Mouse (Mus musculus) kidney, adult 9 months (tissue): ENCODE measurements around the gene Trim12c.
"Not testable (repeated sequence)": the region's sequence is repeated elsewhere in the genome, so short reads cannot be mapped to it uniquely, and the experiment has no call there.

Experiments
- DNase-seq: peaks from one replicate; pipeline ENCODE4 v3.0.0; 2022

Trim12c gene

DNA sequence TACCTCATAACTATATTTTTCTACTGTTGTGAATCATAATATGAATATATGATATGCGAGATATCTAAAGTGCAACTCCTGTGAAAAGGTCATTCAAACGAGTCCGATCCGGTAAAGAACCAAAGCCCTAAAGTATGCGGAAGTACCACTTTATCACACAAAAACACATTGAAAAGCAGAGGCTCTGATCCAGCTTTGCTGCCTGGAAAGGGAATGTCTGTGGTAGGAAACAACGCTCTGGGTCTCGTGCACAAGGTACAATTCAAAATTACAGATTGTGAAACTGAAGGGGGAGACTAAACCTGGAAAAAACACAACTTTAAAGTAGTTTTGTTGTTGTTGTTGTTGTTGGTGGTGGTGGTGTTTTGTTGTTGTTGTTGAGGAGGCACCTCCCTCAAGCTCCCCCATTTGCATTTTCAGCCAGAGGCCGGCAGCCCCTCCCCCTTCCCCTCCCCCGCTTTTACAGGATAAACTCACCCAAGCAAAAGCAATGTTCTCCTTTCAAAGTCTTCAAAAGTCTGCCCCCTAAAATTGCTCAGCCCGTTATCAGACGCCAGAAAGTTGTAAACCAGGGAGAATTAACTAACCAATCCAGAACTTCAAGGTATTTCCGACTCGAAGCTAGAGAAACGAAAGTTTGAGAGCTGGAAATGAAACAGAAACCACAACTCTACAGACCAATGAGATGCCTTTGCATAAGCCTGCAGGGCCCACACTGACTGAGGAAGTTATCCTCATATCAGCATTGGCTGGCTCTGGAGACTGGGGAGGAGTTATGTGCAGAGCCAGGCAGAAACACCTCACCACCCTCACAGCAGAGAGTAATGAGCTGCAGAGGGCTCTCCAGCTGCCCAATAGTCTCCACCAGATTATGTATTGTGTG, at the start of gene Trim12c:
Gene Trim12c, minus strand, starts transcription at position 646 of the 883 bp plus-strand sequence.
- peak; percentile 86 for DNase-seq

DNA sequence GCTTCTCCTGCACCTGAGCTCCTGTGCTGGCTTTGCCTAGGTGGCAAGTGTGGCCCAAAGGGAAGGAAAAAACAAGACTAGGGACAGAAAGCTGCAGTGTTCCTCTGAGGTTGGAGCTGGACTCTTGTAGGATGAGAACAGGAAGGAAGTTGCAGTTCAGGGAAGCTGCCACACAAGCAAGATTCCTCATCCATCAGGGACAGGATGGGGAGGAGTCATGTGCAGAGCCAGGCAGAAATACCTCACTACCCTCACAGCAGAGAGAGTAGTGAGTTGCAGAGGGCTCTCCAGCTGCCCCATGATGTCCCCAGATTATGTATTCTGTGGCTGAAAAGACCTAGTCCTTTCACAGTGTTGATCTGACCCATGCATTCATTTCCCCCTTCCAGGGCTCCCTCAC, 48.0 kb upstream of the Trim12c start:
- peak; percentile 17 for DNase-seq

DNA sequence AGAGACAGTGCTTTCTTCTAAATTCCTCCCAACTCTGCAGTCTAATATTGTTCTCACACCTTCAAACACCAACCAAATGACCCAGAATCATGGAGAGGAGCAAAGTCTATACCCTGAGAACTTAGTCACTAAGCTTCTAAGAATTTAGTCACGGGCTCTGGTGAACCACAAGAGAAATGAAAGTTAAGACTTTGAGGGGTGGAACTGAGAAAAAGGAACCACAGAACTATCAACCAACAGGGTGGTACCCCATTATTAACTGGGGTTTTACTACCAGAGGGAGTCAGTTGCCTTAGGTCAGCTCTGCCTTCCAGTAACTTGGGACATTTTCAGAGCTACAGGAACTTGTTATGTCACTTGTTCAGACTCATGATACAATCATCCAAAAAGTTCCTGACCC, 47.5 kb upstream of the Trim12c start, which contains the start of gene Trim30c:
Gene Trim30c, minus strand, starts transcription at position 140 of the 400 bp plus-strand sequence.
- peak; percentile 4 for DNase-seq

DNA sequence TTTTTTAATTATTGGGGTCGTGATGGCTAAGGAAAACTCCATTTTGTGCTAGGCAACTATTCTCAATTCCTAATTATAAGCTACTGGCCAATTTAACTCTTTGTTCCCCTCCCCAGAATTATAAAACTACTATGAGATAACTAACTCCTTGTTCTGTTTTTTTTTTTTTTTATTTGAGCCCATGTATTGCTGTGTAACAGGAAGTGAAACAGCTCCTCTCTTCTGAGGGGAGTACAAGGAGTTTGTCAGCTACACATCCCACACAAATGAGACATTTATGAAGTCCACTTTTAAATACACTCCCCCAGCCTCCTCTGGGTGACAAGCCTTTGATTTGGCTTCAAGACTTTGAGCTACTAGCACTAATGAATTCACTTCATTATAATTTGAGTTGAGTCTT, 45.3 kb upstream of the Trim12c start:
- DNase-seq: no peak

DNA sequence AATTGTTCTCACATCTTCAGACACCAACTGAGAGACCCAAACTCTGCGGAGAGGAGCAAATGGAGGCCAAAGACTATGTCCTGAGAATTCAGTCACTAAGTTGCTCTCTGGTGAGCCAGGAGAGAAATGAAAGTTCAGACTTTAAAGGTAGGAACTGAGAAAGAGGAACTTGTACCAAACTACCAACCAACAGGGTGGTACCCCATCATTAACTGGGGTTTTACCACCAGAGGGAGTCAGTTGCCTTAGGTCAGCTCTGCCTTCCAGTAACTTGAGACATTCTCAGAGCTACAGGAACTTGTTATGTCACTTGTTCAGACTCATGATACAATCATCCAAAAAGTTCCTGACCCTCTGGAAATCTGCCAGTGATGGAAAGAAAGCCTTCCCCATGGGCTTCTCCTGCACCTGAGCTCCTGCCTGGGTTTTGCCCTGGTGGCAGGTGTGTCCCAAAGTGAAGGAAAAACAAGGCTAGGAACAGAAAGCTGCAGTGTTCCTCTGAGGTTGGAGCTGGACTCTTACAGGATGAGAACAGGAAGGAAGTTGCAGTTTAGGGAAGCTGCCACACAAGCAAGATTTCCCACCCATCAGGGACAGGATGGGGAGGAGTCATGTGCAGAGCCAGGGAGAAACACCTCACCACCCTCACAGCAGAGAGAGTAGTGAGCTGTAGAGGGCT, 16.7 kb upstream of the Trim12c start, which contains the start of gene Trim30b:
Gene Trim30b, minus strand, starts transcription at position 149 of the 679 bp plus-strand sequence.
- DNase-seq: peak; percentile 43

DNA sequence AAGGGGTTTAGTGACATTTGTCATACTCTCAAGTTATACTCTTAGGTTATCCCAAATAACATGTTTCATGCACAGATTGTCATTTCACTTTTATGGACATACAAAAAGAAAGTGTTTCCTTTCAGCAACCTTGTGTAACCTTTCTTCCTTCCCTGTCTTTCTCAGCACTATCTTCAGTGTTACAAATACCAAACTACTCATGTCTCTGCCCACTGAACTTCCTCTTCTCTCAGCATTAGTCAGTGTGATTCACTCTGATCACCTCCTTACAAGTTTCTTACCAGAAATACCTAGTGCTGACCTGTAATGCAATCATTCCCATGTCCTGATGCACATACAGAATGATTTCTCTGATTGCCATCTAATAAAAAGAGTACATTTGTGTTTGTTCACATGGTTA, 13.2 kb upstream of the Trim12c start:
- DNase-seq: no peak

DNA sequence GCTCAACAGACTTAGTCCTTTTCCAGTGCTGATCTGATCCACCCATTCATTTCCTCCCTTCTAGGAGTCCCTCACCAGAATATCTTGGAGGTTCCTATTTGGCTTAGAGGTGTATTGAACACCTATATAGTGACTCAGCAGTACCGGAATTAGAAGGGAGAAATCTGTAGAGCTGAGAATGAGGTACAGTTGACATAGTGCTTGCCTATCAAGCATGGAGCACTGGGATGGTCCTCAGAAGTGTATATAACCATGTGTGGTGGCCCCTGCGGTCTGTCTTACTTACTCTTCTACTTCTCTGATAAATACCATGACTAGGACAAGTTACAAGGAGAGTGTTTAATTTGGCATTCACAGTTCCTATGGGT, 422 bp upstream of the Trim12c start:
- DNase-seq: no peak

DNA sequence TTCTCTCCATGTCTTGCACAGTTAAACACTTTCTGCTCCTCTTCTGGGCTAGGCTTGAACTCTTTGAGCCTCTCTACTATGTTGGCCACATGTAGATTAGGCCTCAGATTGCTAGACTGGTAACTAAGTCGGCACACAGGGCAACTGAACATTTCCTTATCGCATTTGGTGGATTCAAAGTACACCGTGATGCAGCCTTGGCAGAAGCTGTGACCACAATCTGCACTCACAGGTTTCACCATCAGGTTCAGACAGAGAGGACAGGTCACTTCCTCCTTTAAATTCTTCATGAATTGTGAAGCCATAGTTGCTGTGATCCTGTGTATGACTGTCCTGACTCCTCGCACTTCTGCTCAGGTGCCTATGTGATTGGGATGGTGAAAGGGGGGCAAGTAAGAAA, 5.1 kb downstream of the Trim12c start:
- not testable (repeated sequence) for DNase-seq

DNA sequence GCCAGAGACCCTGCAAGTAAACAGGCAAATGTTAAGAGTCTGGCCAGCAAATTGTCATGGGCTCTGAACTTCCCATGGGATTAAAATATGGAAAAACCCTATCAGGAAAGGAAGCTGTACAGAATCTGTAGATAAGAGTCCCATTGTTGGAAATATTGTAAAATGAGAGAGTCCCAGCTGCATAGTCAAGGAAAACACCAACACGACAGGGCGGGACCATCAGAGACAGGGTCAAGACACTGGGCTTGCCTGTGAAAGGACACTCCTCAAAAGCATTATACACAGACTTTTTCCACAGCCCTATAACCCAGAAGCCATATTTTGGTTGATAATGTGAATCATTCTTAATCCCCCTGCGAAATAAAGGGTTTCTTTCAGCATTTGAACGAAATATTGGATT, 12.4 kb downstream of the Trim12c start:
- DNase-seq: not testable (repeated sequence)

DNA sequence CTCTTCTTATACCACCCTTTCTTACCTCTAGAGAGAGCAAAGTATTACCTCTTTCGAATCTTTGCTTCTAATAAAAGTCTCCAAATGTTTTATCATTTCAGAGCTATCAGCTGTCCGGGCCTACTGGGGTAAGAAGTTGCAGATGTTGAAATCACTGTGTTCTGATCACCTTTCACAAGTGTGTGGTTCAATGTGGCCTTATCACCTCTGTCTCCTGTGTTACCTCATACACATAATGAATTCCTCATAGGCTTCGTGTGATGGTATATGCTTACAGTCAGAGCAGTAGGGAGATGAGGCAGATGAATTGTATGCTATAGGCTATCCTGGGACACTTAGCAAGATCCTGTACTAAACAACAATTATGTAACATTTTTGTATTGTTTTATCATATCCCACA, 17.6 kb downstream of the Trim12c start:
- not testable (repeated sequence) for DNase-seq

DNA sequence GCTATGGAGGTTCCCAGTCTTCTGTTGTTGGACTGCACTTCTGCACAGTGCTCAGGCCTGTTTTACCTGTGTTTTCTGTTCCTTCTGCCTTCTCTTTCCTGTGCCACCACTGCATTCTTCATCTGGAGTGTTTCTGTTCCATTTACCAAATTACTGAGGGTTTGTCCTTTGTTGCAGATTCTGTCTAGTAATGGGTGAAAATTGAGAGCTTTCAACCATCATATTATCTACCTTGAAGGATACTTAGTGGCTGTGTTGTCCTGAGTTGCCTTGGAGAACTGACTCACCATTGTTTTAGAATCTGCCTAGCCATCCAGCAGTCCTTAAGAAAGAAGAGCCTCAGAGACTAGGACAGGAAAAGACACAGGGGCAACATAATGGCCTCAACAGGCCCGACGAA, 24.0 kb downstream of the Trim12c start, which contains the start of gene Trim34b:
Gene Trim34b, plus strand, starts transcription at position 301 of the 400 bp plus-strand sequence.
- not testable (repeated sequence) for DNase-seq

DNA sequence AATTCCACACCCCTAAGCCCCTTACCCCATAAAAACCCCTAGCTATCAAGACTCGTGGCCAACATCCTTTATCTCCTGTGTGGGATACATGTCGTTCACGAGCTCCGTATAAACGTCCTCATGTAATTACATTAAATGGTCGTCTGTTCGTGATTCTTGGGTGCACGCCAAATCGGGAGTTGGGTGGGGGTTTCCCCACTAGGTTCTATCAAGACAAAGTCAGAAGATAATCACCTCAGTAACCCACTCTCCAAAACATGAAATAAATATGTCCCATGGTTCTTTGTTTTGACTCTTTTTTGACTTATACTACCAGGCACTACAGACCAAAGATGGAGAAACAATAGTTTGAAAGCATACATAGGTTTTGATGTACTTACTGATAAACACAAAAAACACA, 31.1 kb downstream of the Trim12c start:
- DNase-seq: no peak

DNA sequence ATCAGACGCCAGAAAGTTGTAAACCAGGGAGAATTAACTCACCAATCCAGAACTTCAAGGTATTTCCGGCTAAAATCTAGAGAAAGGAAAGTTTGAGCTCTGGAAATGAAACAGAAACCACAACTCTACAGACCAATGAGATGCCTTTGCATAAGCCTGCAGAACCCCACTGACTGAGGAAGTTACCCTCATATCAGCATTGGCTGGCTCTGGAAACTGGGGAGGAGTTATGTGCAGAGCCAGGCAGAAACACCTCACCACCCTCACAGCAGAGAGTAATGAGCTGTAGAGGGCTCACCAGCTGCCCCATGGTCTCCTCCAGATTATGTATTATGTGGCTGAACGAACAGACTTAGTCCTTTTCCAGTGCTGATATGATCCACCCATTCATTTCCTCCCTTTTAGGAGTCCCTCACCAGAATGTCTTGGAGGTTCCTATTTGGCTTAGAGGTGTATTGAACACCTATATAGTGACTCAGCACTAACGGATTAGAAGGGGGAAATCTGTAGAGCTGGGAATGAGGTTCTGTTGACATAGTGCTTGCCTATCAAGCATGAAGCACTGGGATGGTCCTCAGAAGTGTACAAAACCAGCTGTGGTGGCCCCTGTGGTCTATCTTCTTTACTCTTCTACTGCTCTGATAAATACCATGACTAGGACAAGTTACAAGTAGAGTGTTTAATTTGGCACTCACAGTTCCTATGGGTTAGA, 37.6 kb downstream of the Trim12c start, which contains the start of gene Trim12a:
Gene Trim12a, minus strand, starts transcription at position 98 of the 712 bp plus-strand sequence.
- peak; percentile 5 for DNase-seq

DNA sequence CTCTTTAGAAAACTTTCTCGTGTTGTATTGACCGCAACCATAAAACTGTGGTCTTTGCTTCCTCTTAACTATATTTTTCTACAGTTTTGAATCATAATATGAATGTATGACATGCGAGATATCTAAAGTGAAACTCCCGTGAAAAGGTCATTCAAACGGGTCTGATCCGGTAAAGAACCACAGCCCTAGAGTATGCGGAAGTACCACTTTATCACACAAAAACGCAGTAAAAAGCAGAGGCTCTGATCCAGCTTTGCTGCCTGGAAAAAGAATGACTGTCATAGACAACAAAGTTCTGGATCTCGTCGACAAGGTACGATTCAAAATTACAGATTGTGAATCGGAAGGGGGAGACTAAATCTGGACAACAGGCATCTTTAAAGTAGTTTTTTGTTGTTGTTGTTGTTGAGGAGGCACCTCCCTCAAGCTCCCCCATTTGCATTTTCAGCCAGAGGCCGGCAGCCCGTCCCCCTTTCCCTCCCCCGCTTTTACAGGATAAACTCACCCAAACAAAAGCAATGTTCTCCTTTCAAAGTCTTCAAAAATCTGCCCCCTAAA, 38.3 kb downstream of the Trim12c start:
- DNase-seq: peak; percentile 19

DNA sequence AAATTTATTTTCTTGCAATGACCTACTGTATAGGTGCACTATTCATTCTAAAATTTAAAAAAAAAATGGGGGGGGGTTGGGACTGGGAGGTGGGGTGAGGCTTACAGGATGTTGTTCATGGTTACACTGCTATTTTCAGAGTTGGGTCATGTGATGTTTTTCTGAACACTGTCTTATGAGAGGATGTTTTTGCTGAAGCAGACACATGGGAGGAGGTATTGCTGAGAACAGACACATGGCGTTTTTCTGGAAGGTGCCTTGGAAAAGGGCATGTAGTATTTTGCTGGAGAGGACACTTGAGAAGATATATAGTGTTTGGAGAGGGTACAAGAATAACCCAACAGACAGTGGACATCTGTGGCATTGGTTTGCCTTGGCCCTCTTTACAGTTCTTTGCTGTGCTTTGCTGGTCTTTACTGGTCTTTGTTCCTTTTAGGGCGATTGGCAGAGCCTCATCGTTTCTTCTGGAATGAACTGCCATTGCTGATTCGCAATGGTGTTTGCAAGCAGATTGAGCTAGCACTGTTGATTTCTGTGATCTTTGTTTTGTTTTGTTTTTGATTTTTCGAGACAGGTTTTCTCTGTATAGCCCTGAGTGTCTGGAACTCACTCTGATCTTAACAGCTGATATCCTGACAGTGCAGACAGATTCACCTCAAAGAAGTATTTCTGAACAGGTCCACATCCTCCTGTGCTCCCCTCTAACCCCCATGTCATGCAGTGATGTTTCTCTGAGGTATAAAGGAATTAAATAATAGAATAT, 61.3 kb downstream of the Trim12c start:
- no peak for DNase-seq

DNA sequence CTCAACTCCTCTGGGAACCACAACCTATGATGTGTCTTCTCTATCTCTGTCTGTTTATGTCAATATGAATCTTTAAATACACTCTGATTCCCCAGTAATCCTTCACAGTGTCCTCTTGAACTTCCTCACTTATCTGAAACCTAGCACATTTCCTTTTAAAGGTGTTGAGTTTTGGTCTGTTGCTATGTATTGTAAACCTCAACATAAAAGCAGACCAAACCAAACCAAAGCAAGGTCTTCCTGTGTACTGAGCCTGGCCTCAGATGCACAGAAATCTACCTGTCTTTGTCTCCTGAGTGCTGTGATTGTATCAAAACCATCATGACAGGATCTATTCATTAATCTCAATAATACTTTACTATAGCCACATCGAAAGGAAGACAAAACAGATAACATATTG, 62.5 kb downstream of the Trim12c start:
- DNase-seq: no peak
